Mouse (Mus musculus): ENCODE measurements around the gene Cenpc1. TPM values are rescaled to one million over a fixed set of nuclear protein-coding genes. Genes with fewer than 3 reads are reported as not detected.

Cenpc1 gene
- polyA plus RNA-seq, 1 experiment from 2014 or later, result 36.2 TPM

DNA sequence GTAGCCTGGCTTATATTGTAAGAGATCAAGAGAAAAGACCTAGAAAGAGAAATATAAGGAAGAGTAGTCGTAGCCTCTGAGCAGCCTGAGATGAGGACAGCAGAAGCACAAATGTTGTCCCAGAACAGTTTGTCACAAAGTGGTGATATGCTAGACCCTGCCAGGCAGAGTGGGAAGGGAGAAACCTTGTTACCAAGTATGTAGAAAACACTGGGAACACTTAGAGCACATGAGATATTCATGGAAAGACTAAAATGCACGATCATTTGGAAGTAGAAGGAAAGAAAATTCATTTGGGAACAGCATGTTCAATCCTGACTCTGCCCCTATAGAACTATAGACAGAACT, 77.9 kb downstream of the Cenpc1 start:
- 87% methylated on average over 2 of the region's 2 CpGs for WGBS

DNA sequence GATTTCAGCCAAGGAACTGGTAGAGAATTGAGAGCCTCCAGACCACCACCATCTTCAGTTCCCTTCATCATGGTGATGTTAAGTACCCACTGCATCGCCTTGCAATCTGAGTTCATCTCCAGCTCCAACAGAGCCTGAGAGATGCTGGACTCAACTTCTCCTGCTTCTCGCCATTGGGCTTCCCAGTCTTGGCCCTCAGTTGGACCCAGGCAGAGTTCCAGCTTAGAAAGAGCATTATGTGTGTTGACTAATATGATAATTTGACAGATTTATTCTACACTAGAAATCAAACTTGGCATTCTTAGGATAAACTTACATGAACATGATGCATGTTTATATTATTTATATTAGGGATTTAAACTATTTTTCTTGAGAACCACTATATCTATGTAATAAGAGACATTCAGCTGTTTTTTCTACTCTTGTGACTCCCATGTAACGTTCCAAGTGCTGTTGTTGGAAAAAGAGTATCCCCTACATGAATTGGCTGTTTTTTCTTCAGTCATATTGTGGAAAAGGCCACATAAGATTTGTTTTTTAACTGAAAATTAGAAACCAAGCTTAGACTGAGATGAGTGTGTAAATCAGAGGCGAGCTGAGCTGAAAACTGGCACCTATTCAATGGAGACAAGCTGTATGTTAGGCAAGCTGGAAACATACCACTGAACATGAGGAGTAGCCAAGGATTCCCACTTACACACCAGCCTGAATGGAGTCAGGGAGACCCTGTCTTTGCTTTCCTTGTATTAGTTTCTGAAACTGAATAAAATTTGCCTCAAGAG, 78.5 kb downstream of the Cenpc1 start:
- Histone ChIP-seq H3K4me1 (replicated peaks) (no peaks in the 10 kb centered on the region), H3K36me3 (no peaks in the 10 kb centered on the region), H3K27ac (no peak overlapping the region), H3K27me3 (ENCODE audit: insufficient read depth, poor library complexity, severe bottlenecking) (no peaks in the 10 kb centered on the region), H3K9me3 (no peaks in the 10 kb centered on the region), H3K4me3 (no peak overlapping the region)
- 82% methylated on average over 4 of the region's 4 CpGs for WGBS
- DNase-seq (ENCODE audit: low spot score), result no peak

More for the DNA sequence above, 77.9 kb downstream of the Cenpc1 start:
- DNase-seq (ENCODE audit: low spot score), result no peak
- H3K36me3 ChIP-seq, result no peaks in the 10 kb centered on the region
- no peak overlapping the region for H3K4me3 ChIP-seq
- no peaks in the 10 kb centered on the region for H3K27me3 ChIP-seq (ENCODE audit: insufficient read depth, poor library complexity, severe bottlenecking)
- H3K27ac ChIP-seq, result no peak overlapping the region
- H3K4me1 ChIP-seq (replicated peaks), result no peaks in the 10 kb centered on the region
- H3K9me3 ChIP-seq, result no peaks in the 10 kb centered on the region

DNA sequence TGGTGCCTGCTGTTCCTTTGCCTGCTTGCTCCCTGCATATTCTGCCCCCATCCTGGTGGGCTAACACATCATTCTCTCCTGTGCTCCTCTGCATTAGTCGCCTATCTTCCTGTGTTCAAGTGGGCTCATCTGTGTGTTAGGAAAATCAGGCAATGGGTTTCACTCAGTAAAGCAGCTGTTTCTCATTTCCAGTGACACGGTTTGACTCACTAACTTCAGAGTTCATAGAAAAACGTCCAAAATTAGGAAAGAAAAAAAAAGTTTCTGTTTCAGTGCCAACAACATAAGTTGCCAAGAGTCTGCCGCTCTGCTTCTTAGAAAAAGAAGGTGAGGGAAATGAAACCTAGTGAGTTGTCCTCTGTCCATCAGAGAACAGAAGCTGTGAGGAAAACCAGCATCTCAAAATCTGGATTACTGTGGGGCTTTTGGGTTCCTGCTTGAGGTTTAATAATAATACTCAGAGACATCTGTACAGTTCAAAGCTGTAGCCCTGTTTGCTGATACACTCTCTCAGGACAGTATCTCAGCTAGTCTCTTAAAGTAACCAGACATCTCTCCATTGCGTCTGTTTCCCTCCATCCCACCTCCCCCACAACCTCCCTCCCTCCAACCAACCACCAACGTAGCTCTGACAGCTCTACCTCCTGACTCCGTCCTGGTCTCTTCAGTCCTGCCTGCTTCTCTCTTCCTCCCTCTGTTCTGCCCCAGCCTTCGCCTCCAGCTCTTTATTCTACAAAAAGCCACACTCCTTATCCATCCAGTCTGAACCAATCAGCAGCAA, 87.5 kb downstream of the Cenpc1 start:
- Histone ChIP-seq H3K4me1 (replicated peaks) (no peaks in the 10 kb centered on the region), H3K27ac (no peak overlapping the region), H3K27me3 (ENCODE audit: insufficient read depth, poor library complexity, severe bottlenecking) (no peaks in the 10 kb centered on the region), H3K9me3 (no peaks in the 10 kb centered on the region), H3K36me3 (no peaks in the 10 kb centered on the region), H3K4me3 (no peak overlapping the region)
- WGBS, result 77% methylated on average over 8 of the region's 8 CpGs
- DNase-seq (ENCODE audit: low spot score), result no peak

DNA sequence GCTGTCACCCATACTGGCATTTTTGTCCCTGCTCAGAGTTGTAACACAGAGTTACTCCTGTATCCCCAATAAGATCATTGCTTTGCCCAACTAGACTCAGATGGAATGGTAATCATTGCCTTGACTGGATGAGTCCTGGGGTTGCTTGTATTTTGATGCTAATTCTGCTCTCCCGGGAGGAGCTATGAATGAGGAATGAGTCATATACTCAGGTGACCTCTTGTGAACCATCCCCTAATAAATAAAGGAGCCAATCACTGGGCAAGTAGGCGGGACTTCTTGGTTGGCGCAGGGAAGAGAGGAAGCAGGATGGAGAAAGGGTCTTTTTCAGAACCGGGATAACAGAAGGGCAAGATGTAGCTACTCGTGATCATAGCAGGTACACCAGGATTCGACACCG, 102.6 kb downstream of the Cenpc1 start:
- H3K4me3 ChIP-seq, result no peak overlapping the region
- WGBS, result 85% methylated on average over 7 of the region's 7 CpGs
- no peaks in the 10 kb centered on the region for H3K9me3 ChIP-seq
- H3K27ac ChIP-seq, result no peak overlapping the region
- no peaks in the 10 kb centered on the region for H3K36me3 ChIP-seq
- no peak for DNase-seq (ENCODE audit: low spot score)
- no peaks in the 10 kb centered on the region for H3K4me1 ChIP-seq (replicated peaks)
- H3K27me3 ChIP-seq (ENCODE audit: insufficient read depth, poor library complexity, severe bottlenecking), result no peaks in the 10 kb centered on the region

Other genes starting within 250 kb of the Cenpc1 start
- gene Stap1, start 6.2 kb upstream of the Cenpc1 start, polyA plus RNA-seq (2016; fragmentation: Nextera tagmentation; extraction: Ambion mirVana), result 0.10 and 0.37 TPM in 2 replicates
- gene Uba6, start 107.2 kb upstream of the Cenpc1 start, polyA plus RNA-seq (2016; fragmentation: Nextera tagmentation; extraction: Ambion mirVana), result 14.4 and 16.9 TPM in 2 replicates
- gene Gnrhr, start 132.3 kb upstream of the Cenpc1 start, polyA plus RNA-seq (2016; fragmentation: Nextera tagmentation; extraction: Ambion mirVana), result not detected in 2 replicates
- gene Tmprss11c, start 223.7 kb upstream of the Cenpc1 start, polyA plus RNA-seq (2016; fragmentation: Nextera tagmentation; extraction: Ambion mirVana), result not detected in 2 replicates